Mouse (Mus musculus): ENCODE measurements around the gene Cerkl.
A peak's percentile ranks its signal among the peaks of the same experiment; 100 is the strongest.

The Cerkl gene

GRCm38 (mm10) chr2:79442906-79443305 is 13.7 kb downstream of the Cerkl start:
- no peak for DNase-seq

GRCm38 (mm10) chr2:79442227-79442626 is 14.4 kb downstream of the Cerkl start:
- no peak for DNase-seq

- DNase-seq = no peak
Observed at GRCm38 (mm10) chr2:79430061-79430460, 26.5 kb downstream of the Cerkl start.

GRCm38 (mm10) chr2:79429650-79430049 is 26.9 kb downstream of the Cerkl start:
- DNase-seq = no peak

- no peak for DNase-seq
Observed at GRCm38 (mm10) chr2:79429108-79429507, 27.5 kb downstream of the Cerkl start.

GRCm38 (mm10) chr2:79428569-79429104 is 27.9 kb downstream of the Cerkl start:
- peak; percentile 11 for DNase-seq

GRCm38 (mm10) chr2:79428022-79428421 is 28.6 kb downstream of the Cerkl start:
- no peak for DNase-seq

GRCm38 (mm10) chr2:79421696-79422095 is 34.9 kb downstream of the Cerkl start:
- DNase-seq = no peak

GRCm38 (mm10) chr2:79414505-79414904 is 42.1 kb downstream of the Cerkl start:
- no peak for DNase-seq

- DNase-seq = no peak
Observed at GRCm38 (mm10) chr2:79410903-79411255, 45.7 kb downstream of the Cerkl start.

- DNase-seq = no peak
Observed at GRCm38 (mm10) chr2:79410247-79410902, 46.2 kb downstream of the Cerkl start.

GRCm38 (mm10) chr2:79405661-79406405 is 50.8 kb downstream of the Cerkl start:
- DNase-seq = no peak

- no peak for DNase-seq
Observed at GRCm38 (mm10) chr2:79400045-79400444, 56.5 kb downstream of the Cerkl start.

GRCm38 (mm10) chr2:79399234-79400000 is 57.2 kb downstream of the Cerkl start:
- DNase-seq = no peak

GRCm38 (mm10) chr2:79398831-79399230 is 57.8 kb downstream of the Cerkl start:
- DNase-seq = no peak

- DNase-seq = no peak
Observed at GRCm38 (mm10) chr2:79398343-79398742, 58.2 kb downstream of the Cerkl start.

GRCm38 (mm10) chr2:79397107-79397506 is 59.5 kb downstream of the Cerkl start:
- DNase-seq = no peak

GRCm38 (mm10) chr2:79379087-79380041 is 77.2 kb downstream of the Cerkl start:
- no peak for DNase-seq

- no peak for DNase-seq
Observed at GRCm38 (mm10) chr2:79378346-79379086, 78.1 kb downstream of the Cerkl start.

- peak; percentile 12 for DNase-seq
Observed at GRCm38 (mm10) chr2:79372486-79373200, 83.9 kb downstream of the Cerkl start.

- no peak for DNase-seq
Observed at GRCm38 (mm10) chr2:79372154-79372467, 84.5 kb downstream of the Cerkl start.
